Mouse (Mus musculus): ENCODE data around the gene Tmem56. TPM values are rescaled to one million over a fixed set of nuclear protein-coding genes. Genes with fewer than 3 reads are reported as not detected.

Tmem56 gene
- total RNA-seq, 2 experiments from 2014 or later, result 41.4 to 46.5 TPM

- no peak for DNase-seq (ENCODE audit: low spot score in 2 of 2)
Observed at GRCm38 (mm10) chr3:121242111-121242936, 40.6 kb downstream of the Tmem56 start.

- DNase-seq (ENCODE audit: low spot score in 2 of 2), result no peak
Observed at GRCm38 (mm10) chr3:121240362-121241040, 42.4 kb downstream of the Tmem56 start.

GRCm38 (mm10) chr3:121239096-121239495 lies 43.8 kb downstream of the Tmem56 start:
- no peak for DNase-seq (ENCODE audit: low spot score in 2 of 2)

GRCm38 (mm10) chr3:121224763-121225162 lies 58.1 kb downstream of the Tmem56 start:
- DNase-seq (ENCODE audit: low spot score in 2 of 2), result no peak

GRCm38 (mm10) chr3:121224185-121224584 lies 58.7 kb downstream of the Tmem56 start:
- no peak for DNase-seq (ENCODE audit: low spot score in 2 of 2)

GRCm38 (mm10) chr3:121221987-121222386 lies 60.9 kb downstream of the Tmem56 start:
- no peak for DNase-seq (ENCODE audit: low spot score in 2 of 2)

GRCm38 (mm10) chr3:121217011-121217410 lies 65.9 kb downstream of the Tmem56 start:
- DNase-seq (ENCODE audit: low spot score in 2 of 2), result no peak

- DNase-seq (ENCODE audit: low spot score in 2 of 2), result no peak
Observed at GRCm38 (mm10) chr3:121213501-121213900, 69.4 kb downstream of the Tmem56 start.

- DNase-seq (ENCODE audit: low spot score in 2 of 2), result no peak
Observed at GRCm38 (mm10) chr3:121212156-121212555, 70.7 kb downstream of the Tmem56 start.

GRCm38 (mm10) chr3:121208994-121209393 lies 73.9 kb downstream of the Tmem56 start:
- DNase-seq (ENCODE audit: low spot score in 2 of 2), result no peak

- no peak for DNase-seq (ENCODE audit: low spot score in 2 of 2)
Observed at GRCm38 (mm10) chr3:121206202-121206882, 76.6 kb downstream of the Tmem56 start.

- DNase-seq (ENCODE audit: low spot score in 2 of 2), result no peak
Observed at GRCm38 (mm10) chr3:121202638-121203037, 80.3 kb downstream of the Tmem56 start.

- no peak for DNase-seq (ENCODE audit: low spot score in 2 of 2)
Observed at GRCm38 (mm10) chr3:121201012-121201747, 81.7 kb downstream of the Tmem56 start.

- DNase-seq (ENCODE audit: low spot score in 2 of 2), result no peak
Observed at GRCm38 (mm10) chr3:121189199-121189598, 93.7 kb downstream of the Tmem56 start.

GRCm38 (mm10) chr3:121187510-121187909 lies 95.4 kb downstream of the Tmem56 start:
- no peak for DNase-seq (ENCODE audit: low spot score in 2 of 2)

- DNase-seq (ENCODE audit: low spot score in 2 of 2), result no peak
Observed at GRCm38 (mm10) chr3:121186925-121187324, 96.0 kb downstream of the Tmem56 start.

- no peak for DNase-seq (ENCODE audit: low spot score in 2 of 2)
Observed at GRCm38 (mm10) chr3:121185197-121185596, 97.7 kb downstream of the Tmem56 start.

- DNase-seq (ENCODE audit: low spot score in 2 of 2), result no peak
Observed at GRCm38 (mm10) chr3:121176011-121176410, 106.9 kb downstream of the Tmem56 start.

GRCm38 (mm10) chr3:121174248-121174945 lies 108.5 kb downstream of the Tmem56 start:
- peak in 1 of 2 experiments; percentile 15 for DNase-seq (ENCODE audit: low spot score in 2 of 2)

GRCm38 (mm10) chr3:121172718-121173117 lies 110.2 kb downstream of the Tmem56 start:
- DNase-seq (ENCODE audit: low spot score in 2 of 2), result no peak

Data from adrenal gland, adult 18-20 months (tissue).